Mouse (Mus musculus): ENCODE measurements around the gene Pard3b. TPM values are rescaled to one million over a fixed set of nuclear protein-coding genes. Genes with fewer than 3 reads are reported as not detected.

Pard3b gene
- polyA plus RNA-seq, 1 experiment from 2014 or later: 7.2 TPM

DNA sequence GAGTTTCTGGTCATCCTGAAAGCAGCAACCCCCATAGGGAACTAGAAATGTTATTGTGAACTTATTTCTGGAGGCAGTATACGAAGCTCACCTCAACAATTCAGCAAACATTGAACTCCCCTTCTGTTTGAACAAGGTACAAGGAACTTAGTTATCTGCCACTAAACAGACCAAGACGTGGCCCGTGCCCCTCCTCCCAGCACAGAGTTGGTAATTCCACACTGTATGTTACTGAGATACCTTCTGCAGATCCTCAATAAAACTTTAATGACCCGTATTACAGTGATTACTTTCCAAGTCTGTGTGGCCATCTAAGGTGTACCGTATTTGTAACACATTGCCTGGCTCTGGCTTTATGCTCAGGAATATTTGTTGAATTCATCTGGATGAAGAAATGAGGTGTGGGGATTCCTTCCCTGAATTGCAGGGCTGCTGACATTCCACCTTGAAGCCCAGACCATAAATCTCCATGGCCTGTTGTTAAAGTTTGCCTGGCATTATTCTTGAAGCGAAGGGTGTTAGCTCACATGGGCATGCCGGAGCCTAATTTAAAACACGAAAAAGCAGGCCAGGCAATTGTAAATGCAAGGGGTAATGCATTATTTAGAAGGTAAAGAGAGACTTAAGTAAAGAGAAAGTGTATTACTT is 1006.1 kb downstream of the Pard3b start:
- DNase-seq (ENCODE audit: extremely low spot score, low spot score): no peak
- H3K4me3 ChIP-seq: no peak overlapping the region
- H3K27me3 ChIP-seq (ENCODE audit: poor library complexity, severe bottlenecking): peaks cover 29% of the 10 kb centered on the region; the same call in 1 of the 2 replicates
- 90% methylated on average over 8 of the region's 8 CpGs for WGBS
- H3K9me3 ChIP-seq: no peaks in the 10 kb centered on the region
- no peaks in the 10 kb centered on the region for H3K36me3 ChIP-seq (replicated peaks)
- H3K27ac ChIP-seq: no peak overlapping the region
- H3K4me1 ChIP-seq: peaks cover 31% of the 10 kb centered on the region

DNA sequence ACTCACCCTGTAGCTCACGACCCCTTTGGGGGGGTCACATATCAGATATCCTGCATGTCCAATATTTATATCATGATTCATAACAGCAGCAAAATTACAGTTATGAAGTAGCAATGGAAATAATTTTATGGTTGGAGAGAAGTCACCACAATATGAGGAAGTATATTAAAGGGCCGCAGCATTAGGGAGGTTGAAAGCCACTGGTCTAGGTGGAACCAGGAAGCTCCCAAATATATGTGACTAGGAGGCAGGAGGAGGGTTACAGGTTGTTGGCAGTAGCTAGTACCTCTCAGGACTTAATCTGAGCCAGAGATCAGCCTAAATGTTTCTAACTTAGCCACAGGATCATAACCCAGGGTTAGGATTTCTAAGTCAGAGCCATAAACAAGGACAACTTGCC is 1008.2 kb downstream of the Pard3b start:
- no peaks in the 10 kb centered on the region for H3K9me3 ChIP-seq
- 93% methylated on average over 2 of the region's 2 CpGs for whole genome bisulfite sequencing

DNA sequence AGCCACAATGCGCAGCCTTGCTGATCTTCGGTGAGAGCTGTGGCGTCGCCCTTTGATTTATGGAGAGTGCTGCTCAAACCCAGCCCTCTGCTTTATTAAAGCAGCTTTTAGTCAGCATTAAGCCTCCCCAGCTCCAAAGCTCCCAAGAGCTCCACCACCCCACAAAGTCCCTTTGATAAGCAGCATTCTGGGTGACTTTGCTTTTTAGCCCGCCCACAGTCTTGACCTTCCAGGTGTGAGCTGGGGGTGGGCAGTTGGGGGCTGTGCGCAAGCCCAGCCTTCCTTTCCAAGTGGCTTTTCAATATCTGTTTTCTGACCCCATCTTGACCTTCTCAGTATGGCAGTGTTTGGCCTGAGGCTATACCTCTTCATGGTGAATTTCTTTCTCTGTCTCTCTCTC is 1009.5 kb downstream of the Pard3b start:
- H3K36me3 ChIP-seq (replicated peaks): no peaks in the 10 kb centered on the region
- no peak overlapping the region for H3K4me3 ChIP-seq
- peak overlapping the region; percentile 53; the same call in 1 of the 2 replicates for H3K27ac ChIP-seq
- 25% methylated on average over 6 of the region's 6 CpGs for WGBS
- H3K27me3 ChIP-seq (ENCODE audit: poor library complexity, severe bottlenecking): peaks cover 32% of the 10 kb centered on the region; the same call in 1 of the 2 replicates
- peak; percentile 23 for DNase-seq (ENCODE audit: extremely low spot score, low spot score)
- no peaks in the 10 kb centered on the region for H3K9me3 ChIP-seq
- H3K4me1 ChIP-seq: peaks cover 26% of the 10 kb centered on the region

More for the DNA sequence above, 1008.2 kb downstream of the Pard3b start:
- Histone ChIP-seq H3K36me3 (replicated peaks) (no peaks in the 10 kb centered on the region), H3K27me3 (ENCODE audit: poor library complexity, severe bottlenecking) (peaks cover 32% of the 10 kb centered on the region; the same call in 1 of the 2 replicates), H3K4me1 (peaks cover 26% of the 10 kb centered on the region), H3K27ac (no peak overlapping the region), H3K4me3 (no peak overlapping the region)
- DNase-seq (ENCODE audit: extremely low spot score, low spot score): no peak

DNA sequence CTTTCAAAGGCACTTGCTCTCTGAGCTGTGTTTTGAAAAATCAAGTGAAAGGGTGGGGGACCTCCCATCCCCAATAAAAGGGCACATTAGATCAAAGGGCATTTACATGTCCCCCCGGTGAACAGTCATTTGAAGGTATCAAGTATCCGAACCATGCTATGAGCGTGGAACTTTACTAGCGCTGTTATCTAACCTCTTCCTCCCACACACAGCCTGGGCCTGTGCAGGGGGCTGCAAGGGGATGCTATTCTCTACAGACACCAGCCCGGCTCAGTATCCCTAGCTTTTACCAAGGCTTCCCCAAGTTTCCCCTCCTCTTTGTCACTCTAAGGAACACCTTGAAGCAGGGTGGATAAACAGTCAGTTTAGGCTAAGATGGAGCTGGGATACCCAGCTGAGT is 1010.0 kb downstream of the Pard3b start:
- peaks cover 26% of the 10 kb centered on the region for H3K4me1 ChIP-seq
- no peaks in the 10 kb centered on the region for H3K36me3 ChIP-seq (replicated peaks)
- no peaks in the 10 kb centered on the region for H3K9me3 ChIP-seq
- no peak overlapping the region for H3K4me3 ChIP-seq
- DNase-seq (ENCODE audit: extremely low spot score, low spot score): no peak
- whole genome bisulfite sequencing: 28% methylated on average over 5 of the region's 5 CpGs
- peak overlapping the region; percentile 44; the same call in 1 of the 2 replicates for H3K27ac ChIP-seq
- H3K27me3 ChIP-seq (ENCODE audit: poor library complexity, severe bottlenecking): peaks cover 32% of the 10 kb centered on the region; the same call in 1 of the 2 replicates

DNA sequence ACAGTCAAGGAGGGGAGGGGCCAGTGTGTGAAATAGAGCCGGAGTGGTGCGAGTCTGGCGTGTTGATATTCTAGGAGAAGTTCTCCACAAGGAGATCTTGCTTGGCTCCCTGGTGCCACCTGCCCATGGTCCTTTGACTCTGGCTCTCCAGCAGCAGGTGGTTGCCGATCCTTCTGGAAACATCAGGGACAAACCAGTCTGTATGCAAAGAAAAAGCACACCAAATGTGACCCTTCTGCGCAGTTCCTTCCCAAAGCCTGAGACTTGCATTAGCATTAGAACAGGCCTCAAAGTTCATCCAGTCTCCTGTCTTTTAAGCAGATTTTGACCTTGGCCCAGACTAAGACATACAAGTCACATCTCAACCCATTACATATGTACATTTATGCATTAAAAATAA is 1011.9 kb downstream of the Pard3b start:
- H3K4me3 ChIP-seq: no peak overlapping the region
- no peak for DNase-seq (ENCODE audit: extremely low spot score, low spot score)
- no peaks in the 10 kb centered on the region for H3K9me3 ChIP-seq
- 88% methylated on average over 5 of the region's 5 CpGs for WGBS
- peaks cover 37% of the 10 kb centered on the region for H3K4me1 ChIP-seq
- no peak overlapping the region for H3K27ac ChIP-seq
- H3K36me3 ChIP-seq (replicated peaks): no peaks in the 10 kb centered on the region
- peaks cover 32% of the 10 kb centered on the region; the same call in 1 of the 2 replicates for H3K27me3 ChIP-seq (ENCODE audit: poor library complexity, severe bottlenecking)

DNA sequence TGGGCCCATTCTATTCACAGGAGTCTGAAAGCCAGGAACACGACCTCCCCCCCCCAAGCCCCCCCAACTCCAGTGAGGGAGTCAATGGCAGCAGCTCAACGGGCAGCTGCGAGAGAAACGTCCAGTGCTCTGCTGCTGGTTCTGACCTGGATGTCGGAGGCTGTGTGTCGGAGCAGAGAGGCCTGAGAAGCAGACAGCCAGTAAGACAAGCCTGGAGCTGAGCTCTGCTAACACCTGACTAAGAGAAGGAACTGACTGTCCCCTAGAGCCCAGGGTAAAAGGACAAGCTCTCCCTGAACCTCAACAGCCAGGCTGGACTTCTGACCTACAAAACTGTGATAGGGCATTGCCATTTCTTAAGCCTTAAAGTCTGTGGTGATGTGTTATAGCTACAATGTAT is 1015.8 kb downstream of the Pard3b start:
- peaks cover 6% of the 10 kb centered on the region; the same call in 1 of the 2 replicates for H3K27me3 ChIP-seq (ENCODE audit: poor library complexity, severe bottlenecking)
- WGBS: 70% methylated on average over 6 of the region's 6 CpGs
- DNase-seq (ENCODE audit: extremely low spot score, low spot score): no peak
- no peak overlapping the region for H3K4me3 ChIP-seq
- no peaks in the 10 kb centered on the region for H3K9me3 ChIP-seq
- H3K27ac ChIP-seq: no peak overlapping the region
- peaks cover 19% of the 10 kb centered on the region for H3K4me1 ChIP-seq
- no peaks in the 10 kb centered on the region for H3K36me3 ChIP-seq (replicated peaks)

DNA sequence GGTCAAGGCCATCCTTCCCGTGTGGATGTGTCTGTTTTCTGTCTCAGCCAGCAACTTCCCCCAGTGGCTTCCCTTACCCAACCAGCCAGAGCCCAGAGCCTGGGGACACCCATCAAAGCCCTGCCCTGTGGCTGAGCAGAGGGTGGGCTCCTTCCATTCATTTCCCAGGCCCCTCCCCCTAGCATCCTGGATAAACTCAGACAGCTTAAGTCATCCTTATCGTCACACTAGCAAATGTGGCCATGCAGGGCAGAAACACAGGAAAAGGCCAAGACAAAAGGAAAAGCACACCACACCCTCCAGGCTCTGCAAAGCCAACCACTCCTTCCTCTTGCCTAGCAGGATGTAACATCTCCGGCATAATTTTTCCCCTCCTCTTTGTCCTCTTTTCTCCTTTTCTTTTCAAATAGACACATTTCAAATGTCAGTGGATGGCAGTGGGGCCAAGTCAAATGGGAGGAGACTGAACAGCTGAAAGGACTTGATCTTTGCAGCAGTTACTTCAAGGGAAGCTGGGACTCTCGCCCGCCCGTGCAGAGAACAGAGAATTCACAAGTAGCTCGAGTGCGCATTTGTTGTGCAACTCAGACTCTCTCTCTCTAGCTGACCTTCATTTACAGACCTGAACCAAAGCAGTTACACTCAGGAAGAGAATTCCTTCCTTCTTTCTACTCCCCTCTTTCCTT is 1026.5 kb downstream of the Pard3b start:
- DNase-seq (ENCODE audit: extremely low spot score, low spot score): no peak
- Histone ChIP-seq H3K36me3 (replicated peaks) (no peaks in the 10 kb centered on the region), H3K9me3 (peaks cover 9% of the 10 kb centered on the region; the same call in 1 of the 2 replicates), H3K27ac (peak overlapping the region; percentile 53; the same call in 1 of the 2 replicates), H3K27me3 (ENCODE audit: poor library complexity, severe bottlenecking) (0 out of 2 replicates have a peak, but pooled peaks cover 7% of the 10 kb centered on the region), H3K4me3 (no peak overlapping the region), H3K4me1 (peaks cover 4% of the 10 kb centered on the region; the same call in 1 of the 2 replicates)
- 69% methylated on average over 8 of the region's 8 CpGs for WGBS

DNA sequence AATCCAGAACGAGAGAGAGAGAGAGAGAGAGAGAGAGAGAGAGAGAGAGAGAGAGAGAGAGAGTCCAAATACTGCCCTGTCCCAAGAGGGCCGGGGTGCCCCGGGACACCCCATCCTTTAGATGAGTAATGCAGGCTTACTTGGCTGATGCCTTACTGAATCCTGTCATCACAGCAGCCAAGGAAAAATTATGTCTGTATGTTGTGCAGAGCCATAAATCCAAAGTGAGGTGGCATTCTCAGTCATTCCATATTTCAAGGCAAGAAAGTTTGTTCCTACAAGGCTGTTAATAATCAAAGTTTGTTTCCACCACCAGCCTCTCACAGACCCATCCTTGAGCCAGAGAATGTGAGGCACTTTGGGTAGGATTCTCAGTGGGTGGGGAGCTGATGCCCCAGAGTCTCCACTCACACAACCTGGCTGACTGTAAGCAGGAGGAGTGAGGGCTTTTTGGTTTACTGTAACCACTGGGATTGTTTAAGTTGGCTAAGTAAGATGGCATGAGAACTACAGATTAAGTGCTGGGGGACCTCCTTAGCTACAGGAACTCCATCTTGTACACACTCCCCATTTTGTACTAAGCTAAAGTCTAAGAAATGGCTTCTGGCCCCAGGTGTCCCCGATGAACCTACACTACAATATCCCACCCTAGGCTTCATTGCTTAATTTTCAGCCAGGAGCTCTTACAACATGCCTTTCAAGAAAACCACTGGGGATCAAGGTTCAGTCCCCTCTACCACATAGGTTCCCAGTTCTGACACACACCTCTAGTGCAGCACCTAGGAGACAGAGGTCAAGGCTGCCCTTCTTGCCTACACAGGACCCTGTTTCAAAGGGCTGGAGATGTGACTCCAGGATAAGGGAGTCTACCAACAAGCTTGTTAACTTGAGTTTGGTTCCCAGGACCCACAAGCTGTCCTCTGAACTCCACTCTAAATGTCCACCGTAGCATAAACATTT is 1027.4 kb downstream of the Pard3b start:
- 82% methylated on average over 5 of the region's 5 CpGs for WGBS
- Histone ChIP-seq H3K4me3 (no peak overlapping the region), H3K4me1 (peaks cover 4% of the 10 kb centered on the region; the same call in 1 of the 2 replicates), H3K27me3 (ENCODE audit: poor library complexity, severe bottlenecking) (no peaks in the 10 kb centered on the region), H3K27ac (no peak overlapping the region), H3K36me3 (replicated peaks) (no peaks in the 10 kb centered on the region), H3K9me3 (peaks cover 9% of the 10 kb centered on the region; the same call in 1 of the 2 replicates)
- no peak for DNase-seq (ENCODE audit: extremely low spot score, low spot score)

DNA sequence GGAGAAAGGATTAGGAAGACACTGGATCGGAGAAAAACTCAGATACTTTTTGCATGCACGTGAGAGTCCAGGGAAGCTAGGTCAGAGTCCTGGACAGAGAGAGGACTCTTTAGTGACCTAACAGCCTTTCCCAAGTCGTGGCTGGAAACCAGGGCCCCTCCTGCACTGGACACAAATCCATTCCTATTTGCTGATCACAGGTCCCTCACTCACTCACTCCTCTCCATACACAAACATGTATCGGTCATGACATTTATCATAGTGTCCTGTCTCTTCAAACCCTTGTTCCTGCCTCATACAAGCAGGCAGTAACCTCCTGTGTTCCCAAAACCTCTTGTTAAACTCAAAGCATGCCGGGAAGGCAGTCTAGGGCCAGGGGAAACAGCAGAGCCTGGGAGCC is 1028.2 kb downstream of the Pard3b start:
- Histone ChIP-seq H3K36me3 (replicated peaks) (no peaks in the 10 kb centered on the region), H3K27ac (no peak overlapping the region), H3K27me3 (ENCODE audit: poor library complexity, severe bottlenecking) (no peaks in the 10 kb centered on the region), H3K4me3 (no peak overlapping the region), H3K9me3 (peaks cover 9% of the 10 kb centered on the region; the same call in 1 of the 2 replicates), H3K4me1 (peaks cover 4% of the 10 kb centered on the region; the same call in 1 of the 2 replicates)
- no peak for DNase-seq (ENCODE audit: extremely low spot score, low spot score)
- WGBS: 81% methylated on average over 5 of the region's 5 CpGs

DNA sequence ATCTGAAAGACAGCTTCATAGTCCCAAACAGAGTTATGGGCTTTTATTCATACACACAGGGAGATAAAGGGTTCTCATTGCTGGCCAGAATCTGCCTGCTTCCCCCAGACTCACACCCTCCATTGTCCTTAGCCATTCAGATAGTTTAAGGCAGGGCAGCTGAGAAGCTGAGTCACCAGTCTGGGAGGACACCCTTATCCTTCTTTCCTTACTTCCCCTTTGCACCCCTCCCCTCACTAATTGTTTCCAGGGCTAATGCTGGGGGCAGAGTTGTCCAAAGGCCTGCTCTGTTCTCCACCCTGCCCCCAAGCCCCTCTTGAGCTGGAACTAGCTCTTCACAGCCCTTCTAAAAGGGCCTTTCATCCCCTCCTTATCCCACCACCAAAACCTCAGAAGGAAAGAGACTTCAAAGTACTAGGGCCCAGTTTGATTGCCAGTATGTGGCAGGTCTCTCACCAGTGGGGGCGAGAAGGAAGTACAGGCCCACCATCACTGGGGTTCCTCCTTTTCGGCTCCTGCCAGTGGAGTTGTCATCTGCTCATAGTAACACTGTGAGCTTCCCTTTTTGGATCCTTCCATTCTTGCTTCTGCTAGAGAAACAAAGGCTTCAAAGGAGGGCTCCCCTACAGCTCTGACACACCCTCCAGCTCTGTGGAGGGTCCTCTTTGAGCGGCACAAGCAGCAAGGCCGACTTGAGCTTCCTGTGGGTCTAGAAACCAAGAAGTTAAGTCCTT is 1040.2 kb downstream of the Pard3b start:
- peaks cover 29% of the 10 kb centered on the region for H3K4me1 ChIP-seq
- H3K27ac ChIP-seq: no peak overlapping the region
- 45% methylated on average over 4 of the region's 4 CpGs for WGBS
- H3K36me3 ChIP-seq (replicated peaks): no peaks in the 10 kb centered on the region
- no peak overlapping the region for H3K4me3 ChIP-seq
- peaks cover 6% of the 10 kb centered on the region; the same call in 1 of the 2 replicates for H3K9me3 ChIP-seq
- 0 out of 2 replicates have a peak, but pooled peaks cover 5% of the 10 kb centered on the region for H3K27me3 ChIP-seq (ENCODE audit: poor library complexity, severe bottlenecking)
- no peak for DNase-seq (ENCODE audit: extremely low spot score, low spot score)

DNA sequence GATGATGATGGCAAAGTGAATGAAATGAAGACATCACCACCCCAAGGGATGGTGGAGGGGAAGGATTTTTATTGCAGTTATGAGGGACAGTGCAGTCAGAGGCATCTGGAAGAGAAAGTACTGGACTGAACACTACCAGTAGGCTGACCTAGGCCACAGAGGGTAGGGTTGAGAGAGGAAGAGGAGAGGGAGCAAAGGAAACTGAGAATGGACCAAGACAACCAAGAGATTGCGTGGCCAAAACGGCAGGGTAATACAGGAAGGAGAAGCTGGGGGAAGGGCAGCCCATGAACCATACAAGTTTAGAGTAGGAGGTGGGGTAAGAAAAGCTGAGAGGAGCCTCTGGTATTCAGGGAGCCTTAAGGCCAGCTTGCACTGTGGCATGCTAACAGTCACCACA is 1040.8 kb downstream of the Pard3b start:
- H3K36me3 ChIP-seq (replicated peaks): no peaks in the 10 kb centered on the region

More for the DNA sequence above, 1040.8 kb downstream of the Pard3b start:
- no peak for DNase-seq (ENCODE audit: extremely low spot score, low spot score)
- H3K27ac ChIP-seq: no peak overlapping the region
- H3K4me1 ChIP-seq: peaks cover 29% of the 10 kb centered on the region
- peaks cover 6% of the 10 kb centered on the region; the same call in 1 of the 2 replicates for H3K9me3 ChIP-seq
- H3K4me3 ChIP-seq: no peak overlapping the region
- 92% methylated on average over 2 of the region's 2 CpGs for WGBS
- H3K27me3 ChIP-seq (ENCODE audit: poor library complexity, severe bottlenecking): 0 out of 2 replicates have a peak, but pooled peaks cover 5% of the 10 kb centered on the region
